Mouse (Mus musculus) limb, embryonic 11.5 days (tissue): ENCODE measurements around the gene Slc44a1. TPM values are rescaled to one million over a fixed set of nuclear protein-coding genes. Genes with fewer than 3 reads are reported as not detected.

ENCODE experiments used
- ATAC-seq: fragments of 200-750 bp; cut with Nextera tagmentation; 2 replicates; pipeline ENCODE4 v1.8.0; 2017; ENCODE audit warnings: low read depth; ENCODE audit not compliant: insufficient number of reproducible peaks, low FRiP score, low TSS enrichment
- DNase-seq: peaks from one replicate; pipeline ENCODE4 v3.0.0-alpha.2; 2015; ENCODE audit warnings: low spot score
- H3K27ac ChIP-seq: fragments of 300-500 bp; sonication (generic); replicated peaks from 2 replicates; pipeline ENCODE4 v1.5.1; 2014; ENCODE audit warnings: low read depth, mild to moderate bottlenecking, low read length
- H3K27me3 ChIP-seq: fragments of 300-500 bp; sonication (generic); 2 replicates; pipeline ENCODE4 v1.6.1; 2014; ENCODE audit warnings: mild to moderate bottlenecking, low read length, mixed read lengths; ENCODE audit not compliant: control insufficient read depth, insufficient read depth
- H3K36me3 ChIP-seq: fragments of 300-500 bp; sonication (generic); 2 replicates; pipeline ENCODE4 v1.6.1; 2014; ENCODE audit warnings: mild to moderate bottlenecking, low read length, moderate library complexity, mixed read lengths; ENCODE audit not compliant: control insufficient read depth, insufficient read depth
- H3K4me1 ChIP-seq: fragments of 300-500 bp; sonication (generic); 2 replicates; pipeline ENCODE4 v1.6.1; 2014; ENCODE audit warnings: low read length, mixed read lengths; ENCODE audit not compliant: control insufficient read depth, insufficient read depth
- H3K4me2 ChIP-seq: fragments of 300-500 bp; sonication (generic); 2 replicates; pipeline ENCODE4 v1.6.1; 2014; ENCODE audit warnings: low read depth, mild to moderate bottlenecking, moderate library complexity; ENCODE audit not compliant: severe bottlenecking
- H3K4me3 ChIP-seq: fragments of 300-500 bp; sonication (generic); 2 replicates; pipeline ENCODE4 v1.5.1; 2014; ENCODE audit warnings: low read depth, low read length
- H3K9ac ChIP-seq: fragments of 300-500 bp; sonication (generic); 2 replicates; pipeline ENCODE4 v1.6.1; 2014; ENCODE audit warnings: mild to moderate bottlenecking, low read length
- H3K9me3 ChIP-seq: fragments of 300-500 bp; sonication (generic); 2 replicates; pipeline ENCODE4 v1.6.1; 2016; ENCODE audit warnings: low read length; ENCODE audit not compliant: control insufficient read depth
- WGBS: fragments of 180-500 bp; shearing (Covaris S2); extraction: QIAGEN DNeasy Blood & Tissue Kit; methylation state at CpG from one replicate; pipeline ENCODE4 v1.1.7; 2014; 5-methylcytosine and 5-hydroxymethylcytosine counted together
- polyA plus RNA-seq: library from polyadenylated mRNA; unstranded; fragments of >200 nt; fragmentation: Nextera tagmentation; extraction: Ambion mirVana; gene quantifications from 2 replicates; pipeline ENCODE4 v1.2.1, GENCODE M21; 2014

Gene Slc44a1
- polyA plus RNA-seq, 1 experiment from 2014 or later: 24.6 TPM

- Histone ChIP-seq H3K4me2 (no peak overlapping the region), H3K9me3 (no peaks in the 10 kb centered on the region), H3K27ac (no peak overlapping the region), H3K36me3 (no peaks in the 10 kb centered on the region), H3K9ac (no peak overlapping the region), H3K27me3 (no peaks in the 10 kb centered on the region), H3K4me3 (no peak overlapping the region), H3K4me1 (no peaks in the 10 kb centered on the region)
- DNase-seq: no peak
- 92% methylated on average over 7 of the region's 7 CpGs for WGBS
- ATAC-seq: no peak
Measured at GRCm38 (mm10) chr4:53638549-53639123, 198.4 kb downstream of the Slc44a1 start.

- no peak overlapping the region for H3K9ac ChIP-seq
- H3K9me3 ChIP-seq: no peaks in the 10 kb centered on the region
- DNase-seq (no peak), ATAC-seq (no peak)
- no peak overlapping the region for H3K27ac ChIP-seq
- no peak overlapping the region for H3K4me3 ChIP-seq
- H3K4me2 ChIP-seq: no peak overlapping the region
- no peaks in the 10 kb centered on the region for H3K27me3 ChIP-seq
- 75% methylated on average over 3 of the region's 3 CpGs for WGBS
- H3K4me1 ChIP-seq: no peaks in the 10 kb centered on the region
- H3K36me3 ChIP-seq: peaks cover 2% of the 10 kb centered on the region; the same call in 1 of the 2 replicates
Measured at GRCm38 (mm10) chr4:53658029-53658428, 217.8 kb downstream of the Slc44a1 start.

GRCm38 (mm10) chr4:53660711-53661110 lies 220.5 kb downstream of the Slc44a1 start:
- no peaks in the 10 kb centered on the region for H3K36me3 ChIP-seq

More at GRCm38 (mm10) chr4:53660711-53661110, 220.5 kb downstream of the Slc44a1 start:
- no peak for DNase-seq
- no peak for ATAC-seq
- H3K9ac ChIP-seq: no peak overlapping the region
- H3K4me3 ChIP-seq: no peak overlapping the region
- no peak overlapping the region for H3K4me2 ChIP-seq
- H3K4me1 ChIP-seq: no peaks in the 10 kb centered on the region
- no peaks in the 10 kb centered on the region for H3K9me3 ChIP-seq
- H3K27ac ChIP-seq: no peak overlapping the region
- H3K27me3 ChIP-seq: no peaks in the 10 kb centered on the region

Other genes starting within 250 kb of the Slc44a1 start
- gene Fsd1l, start 191.1 kb downstream of the Slc44a1 start, polyA plus RNA-seq: 7.1 and 7.8 TPM in 2 replicates